Mouse (Mus musculus) brain, embryonic 18.5 days (tissue): Measurements from ENCODE around the gene Rsc1a1.

Experiments used
- DNase-seq: peaks from one replicate; pipeline ENCODE4 v3.0.0-alpha.2; 2012; ENCODE audit warnings: low read depth, low spot score

Rsc1a1 gene

GRCm38 (mm10) chr4:141685499-141685898 is at the start of gene Rsc1a1:
Gene Rsc1a1 (minus strand): TSS chr4:141685599.
- DNase-seq, result no peak

GRCm38 (mm10) chr4:141735206-141735560 is 49.8 kb upstream of the Rsc1a1 start:
- no peak for DNase-seq

- peak; percentile 86 for DNase-seq
These were observed 49.2 kb upstream of the Rsc1a1 start for GRCm38 (mm10) chr4:141734446-141735205.

GRCm38 (mm10) chr4:141731766-141732165 is 46.4 kb upstream of the Rsc1a1 start:
- DNase-seq, result no peak

- no peak for DNase-seq
These were observed 45.0 kb upstream of the Rsc1a1 start for GRCm38 (mm10) chr4:141730401-141730800.

- no peak for DNase-seq
These were observed 43.9 kb upstream of the Rsc1a1 start for GRCm38 (mm10) chr4:141729266-141729665.

- no peak for DNase-seq
These were observed 40.3 kb upstream of the Rsc1a1 start for GRCm38 (mm10) chr4:141725738-141726137.

GRCm38 (mm10) chr4:141725277-141725676 is 39.9 kb upstream of the Rsc1a1 start:
- no peak for DNase-seq

GRCm38 (mm10) chr4:141724594-141724993 is 39.2 kb upstream of the Rsc1a1 start:
- DNase-seq, result no peak

GRCm38 (mm10) chr4:141723673-141724068 is 38.3 kb upstream of the Rsc1a1 start:
- no peak for DNase-seq

- peak; percentile 77 for DNase-seq
These were observed 37.6 kb upstream of the Rsc1a1 start, which contains the start of gene Ddi2 for GRCm38 (mm10) chr4:141722731-141723672. Gene Ddi2 (minus strand): TSS chr4:141723419.

- no peak for DNase-seq
These were observed 36.6 kb upstream of the Rsc1a1 start for GRCm38 (mm10) chr4:141721961-141722360.

GRCm38 (mm10) chr4:141720761-141721523 is 35.5 kb upstream of the Rsc1a1 start:
- DNase-seq, result no peak

GRCm38 (mm10) chr4:141719304-141719703 is 33.9 kb upstream of the Rsc1a1 start:
- DNase-seq, result no peak

- DNase-seq, result no peak
These were observed 32.2 kb upstream of the Rsc1a1 start for GRCm38 (mm10) chr4:141717633-141718032.

GRCm38 (mm10) chr4:141715027-141715426 is 29.6 kb upstream of the Rsc1a1 start:
- no peak for DNase-seq

GRCm38 (mm10) chr4:141713598-141714142 is 28.3 kb upstream of the Rsc1a1 start:
- DNase-seq, result no peak

GRCm38 (mm10) chr4:141711250-141711649 is 25.9 kb upstream of the Rsc1a1 start:
- no peak for DNase-seq

- no peak for DNase-seq
These were observed 23.6 kb upstream of the Rsc1a1 start for GRCm38 (mm10) chr4:141708971-141709370.

- DNase-seq, result no peak
These were observed 22.6 kb upstream of the Rsc1a1 start for GRCm38 (mm10) chr4:141708005-141708404.

GRCm38 (mm10) chr4:141705331-141705730 is 19.9 kb upstream of the Rsc1a1 start:
- DNase-seq, result peak; percentile 36
